Mouse (Mus musculus) intestine, embryonic 14.5 days (tissue): Measurements from ENCODE around the gene Hba-a2. TPM values are rescaled to one million over a fixed set of nuclear protein-coding genes. Genes with fewer than 3 reads are reported as not detected.
"Not testable (repeated sequence)": the region's sequence is repeated elsewhere in the genome, so short reads cannot be mapped to it uniquely, and the experiment has no call there.

Experiments
- ATAC-seq: fragments of 200-750 bp; cut with Nextera tagmentation; replicated peaks from 2 replicates; pipeline ENCODE4 v1.8.0; 2017; ENCODE audit warnings: low read depth, moderate number of reproducible peaks, moderate TSS enrichment, moderate library complexity; ENCODE audit not compliant: low FRiP score, low TSS enrichment
- DNase-seq: peaks from one replicate; pipeline ENCODE4 v3.0.0-alpha.2; 2018; ENCODE audit warnings: low spot score
- H3K27ac ChIP-seq: fragments of 300-500 bp; sonication (generic); 2 replicates; pipeline ENCODE4 v1.5.1; 2014; ENCODE audit warnings: low read depth, mild to moderate bottlenecking, control low read depth
- H3K27me3 ChIP-seq: fragments of 300-500 bp; sonication (generic); replicated peaks from 2 replicates; pipeline ENCODE4 v1.6.1; 2014; ENCODE audit warnings: low read length, control low read depth; ENCODE audit not compliant: control insufficient read depth, insufficient read depth
- H3K36me3 ChIP-seq: fragments of 300-500 bp; sonication (generic); 2 replicates; pipeline ENCODE4 v1.6.1; 2014; ENCODE audit warnings: low read length, control low read depth; ENCODE audit not compliant: control insufficient read depth, insufficient read depth
- H3K4me1 ChIP-seq: fragments of 300-500 bp; sonication (generic); replicated peaks from 2 replicates; pipeline ENCODE4 v1.6.1; 2014; ENCODE audit warnings: low read length, control low read depth, mixed read lengths; ENCODE audit not compliant: control insufficient read depth, insufficient read depth
- H3K4me2 ChIP-seq: fragments of 300-500 bp; sonication (generic); 2 replicates; pipeline ENCODE4 v1.6.1; 2014; ENCODE audit warnings: low read length
- H3K4me3 ChIP-seq: fragments of 300-500 bp; sonication (generic); 2 replicates; pipeline ENCODE4 v1.5.1; 2014; ENCODE audit warnings: low read depth, low read length, control low read depth, mixed read lengths
- H3K9ac ChIP-seq: fragments of 300-500 bp; sonication (generic); 2 replicates; pipeline ENCODE4 v1.6.1; 2014; ENCODE audit warnings: mild to moderate bottlenecking, low read length
- H3K9me3 ChIP-seq: fragments of 300-500 bp; sonication (generic); 2 replicates; pipeline ENCODE4 v1.6.1; 2016; ENCODE audit warnings: low read length, control low read depth; ENCODE audit not compliant: control insufficient read depth
- WGBS: fragments of 180-500 bp; shearing (Covaris S2); extraction: QIAGEN DNeasy Blood & Tissue Kit; methylation state at CpG from one replicate; pipeline ENCODE4 v1.1.7; 2014; 5-methylcytosine and 5-hydroxymethylcytosine counted together
- polyA plus RNA-seq: library from polyadenylated mRNA; unstranded; fragments of >200 nt; fragmentation: Nextera tagmentation; extraction: Ambion mirVana; gene quantifications from 2 replicates; pipeline ENCODE4 v1.2.1, GENCODE M21; 2014

The Hba-a2 gene
- 5,179 and 7,428 TPM in 2 replicates for polyA plus RNA-seq

GRCm38 (mm10) chr11:32296203-32296602, at the start of gene Hba-a2:
Gene Hba-a2 (plus strand): TSS chr11:32296489.
- H3K27me3 ChIP-seq, H3K9me3 ChIP-seq, H3K36me3 ChIP-seq, H3K4me2 ChIP-seq, ATAC-seq, H3K4me3 ChIP-seq, H3K27ac ChIP-seq, H3K4me1 ChIP-seq, DNase-seq, H3K9ac ChIP-seq: not testable (repeated sequence)
- no CpG with 5 or more reads among the region's 4 CpGs for WGBS

- H3K4me3 ChIP-seq: no peak overlapping the region
- no peaks in the 10 kb centered on the region for H3K27me3 ChIP-seq
- no peak for DNase-seq
- H3K4me1 ChIP-seq: no peaks in the 10 kb centered on the region; the same call in 1 of the 2 replicates
- H3K4me2 ChIP-seq: no peak overlapping the region
- H3K36me3 ChIP-seq: peaks cover 60% of the 10 kb centered on the region
- H3K9me3 ChIP-seq: no peaks in the 10 kb centered on the region
- ATAC-seq: 0 out of 2 replicates have a peak, but pooled peaks have one; percentile 18
- no peak overlapping the region for H3K9ac ChIP-seq
- no peak overlapping the region for H3K27ac ChIP-seq
Measured at GRCm38 (mm10) chr11:32247068-32247467, 49.2 kb upstream of the Hba-a2 start.

GRCm38 (mm10) chr11:32248350-32248749, 47.9 kb upstream of the Hba-a2 start:
- DNase-seq (no peak), ATAC-seq (no peak)
- Histone ChIP-seq H3K9me3 (no peaks in the 10 kb centered on the region), H3K9ac (no peak overlapping the region), H3K36me3 (peaks cover 69% of the 10 kb centered on the region), H3K27me3 (no peaks in the 10 kb centered on the region), H3K4me1 (no peaks in the 10 kb centered on the region; the same call in 1 of the 2 replicates), H3K27ac (no peak overlapping the region), H3K4me2 (no peak overlapping the region), H3K4me3 (no peak overlapping the region)
- 84% methylated on average over 3 of the region's 3 CpGs for WGBS

GRCm38 (mm10) chr11:32250880-32251763, 45.2 kb upstream of the Hba-a2 start:
- WGBS: 87% methylated on average over 8 of the region's 8 CpGs
- Histone ChIP-seq H3K9ac (no peak overlapping the region), H3K4me1 (no peaks in the 10 kb centered on the region), H3K27ac (no peak overlapping the region), H3K36me3 (peaks cover 77% of the 10 kb centered on the region), H3K27me3 (no peaks in the 10 kb centered on the region), H3K9me3 (no peaks in the 10 kb centered on the region), H3K4me3 (no peak overlapping the region), H3K4me2 (no peak overlapping the region)
- no peak for DNase-seq
- no peak for ATAC-seq

GRCm38 (mm10) chr11:32253121-32253520, 43.2 kb upstream of the Hba-a2 start:
- no peak for ATAC-seq
- Histone ChIP-seq H3K9ac (no peak overlapping the region), H3K9me3 (no peaks in the 10 kb centered on the region), H3K27ac (no peak overlapping the region), H3K4me3 (no peak overlapping the region), H3K36me3 (peaks cover 57% of the 10 kb centered on the region), H3K27me3 (no peaks in the 10 kb centered on the region), H3K4me1 (no peaks in the 10 kb centered on the region), H3K4me2 (no peak overlapping the region)
- DNase-seq: no peak
- 100% methylated on average over 1 of the region's 1 CpGs for WGBS

GRCm38 (mm10) chr11:32256146-32256545, 40.1 kb upstream of the Hba-a2 start:
- no peaks in the 10 kb centered on the region for H3K4me1 ChIP-seq
- ATAC-seq (no peak), DNase-seq (no peak)
- H3K27me3 ChIP-seq: no peaks in the 10 kb centered on the region
- no peak overlapping the region for H3K4me2 ChIP-seq
- WGBS: 92% methylated on average over 1 of the region's 1 CpGs
- H3K4me3 ChIP-seq: no peak overlapping the region
- no peak overlapping the region for H3K9ac ChIP-seq
- peaks cover 50% of the 10 kb centered on the region for H3K36me3 ChIP-seq
- H3K9me3 ChIP-seq: no peaks in the 10 kb centered on the region
- H3K27ac ChIP-seq: no peak overlapping the region

- WGBS: 87% methylated on average over 3 of the region's 3 CpGs
- ATAC-seq (no peak), DNase-seq (no peak)
- H3K4me2 ChIP-seq: no peak overlapping the region
- peaks cover 51% of the 10 kb centered on the region for H3K36me3 ChIP-seq
- no peaks in the 10 kb centered on the region for H3K9me3 ChIP-seq
- no peaks in the 10 kb centered on the region for H3K27me3 ChIP-seq
- no peaks in the 10 kb centered on the region for H3K4me1 ChIP-seq
- no peak overlapping the region for H3K27ac ChIP-seq
- H3K4me3 ChIP-seq: no peak overlapping the region
- H3K9ac ChIP-seq: no peak overlapping the region
Measured at GRCm38 (mm10) chr11:32256566-32256965, 39.7 kb upstream of the Hba-a2 start.

GRCm38 (mm10) chr11:32262674-32263415, 33.4 kb upstream of the Hba-a2 start:
- H3K4me1 ChIP-seq: 0 out of 2 replicates have a peak, but pooled peaks cover 7% of the 10 kb centered on the region
- no peaks in the 10 kb centered on the region for H3K9me3 ChIP-seq
- peaks cover 21% of the 10 kb centered on the region for H3K36me3 ChIP-seq
- DNase-seq (no peak), ATAC-seq (no peak)
- no peak overlapping the region for H3K9ac ChIP-seq
- H3K4me2 ChIP-seq: no peak overlapping the region
- 61% methylated on average over 10 of the region's 10 CpGs for WGBS
- H3K27me3 ChIP-seq: no peaks in the 10 kb centered on the region
- H3K4me3 ChIP-seq: no peak overlapping the region
- no peak overlapping the region for H3K27ac ChIP-seq
